Mouse (Mus musculus) megakaryocyte, embryonic 14.5 days (primary cell): ENCODE data around the gene Snap91. TPM values are rescaled to one million over a fixed set of nuclear protein-coding genes. Genes with fewer than 3 reads are reported as not detected.

Source experiments
- H3K27me3 ChIP-seq: replicated peaks from 2 replicates; pipeline ENCODE3; 2012; ENCODE audit warnings: inconsistent platforms
- H3K36me3 ChIP-seq: replicated peaks from 2 replicates; pipeline ENCODE3; 2012; ENCODE audit warnings: low read length, inconsistent platforms, mixed read lengths
- H3K4me1 ChIP-seq: 2 replicates; pipeline ENCODE4 v1.6.1; 2012; ENCODE audit warnings: inconsistent platforms
- H3K4me3 ChIP-seq: replicated peaks from 2 replicates; pipeline ENCODE3; 2012; ENCODE audit warnings: moderate library complexity, mild to moderate bottlenecking, inconsistent platforms
- H3K9me3 ChIP-seq: 2 replicates; pipeline ENCODE4 v1.6.1; 2012; ENCODE audit warnings: inconsistent platforms
- FLI1 ChIP-seq: IDR thresholded peaks from 2 replicates; pipeline ENCODE4 v1.6.1; 2012; ENCODE audit warnings: low read length, inconsistent platforms, mixed read lengths
- GATA1 ChIP-seq: IDR thresholded peaks from 3 replicates; pipeline ENCODE4 v1.6.1; 2012; ENCODE audit warnings: mixed read lengths, low read length, inconsistent platforms, borderline replicate concordance
- polyA plus RNA-seq: library from polyadenylated mRNA; stranded (reverse); fragments of >175 nt; gene quantifications from 2 replicates; pipeline ENCODE4 v1.2.3, GENCODE M21; 2012; ENCODE audit warnings: low replicate concordance; ENCODE audit not compliant: insufficient read depth

Snap91 gene
- polyA plus RNA-seq, 1 experiment: not detected

DNA sequence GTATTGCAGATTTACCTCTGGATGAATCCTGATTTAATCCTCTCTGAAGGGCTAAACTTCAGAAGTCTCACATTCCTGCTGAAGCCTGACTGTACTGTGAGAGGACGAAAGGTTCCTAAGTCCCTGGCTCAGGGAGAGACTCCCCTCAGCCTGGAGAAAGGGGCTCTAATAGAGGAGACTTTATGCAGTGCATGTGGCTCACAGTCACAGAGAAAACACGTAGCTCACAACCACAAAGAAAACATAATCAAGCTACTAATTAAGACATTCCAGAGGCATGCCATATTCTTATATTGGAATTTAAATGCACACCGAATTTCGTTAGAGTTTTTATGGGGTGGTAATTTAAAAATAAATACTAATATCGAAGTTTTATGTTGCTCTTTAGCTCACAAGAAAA, 61.1 kb downstream of the Snap91 start:
- H3K27me3 ChIP-seq: no peaks in the 10 kb centered on the region
- no peaks in the 10 kb centered on the region for H3K36me3 ChIP-seq
- no peak for TF ChIP-seq FLI1
- no peak for TF ChIP-seq GATA1
- no peak overlapping the region for H3K4me3 ChIP-seq
- H3K4me1 ChIP-seq: no peaks in the 10 kb centered on the region
- H3K9me3 ChIP-seq: no peaks in the 10 kb centered on the region

DNA sequence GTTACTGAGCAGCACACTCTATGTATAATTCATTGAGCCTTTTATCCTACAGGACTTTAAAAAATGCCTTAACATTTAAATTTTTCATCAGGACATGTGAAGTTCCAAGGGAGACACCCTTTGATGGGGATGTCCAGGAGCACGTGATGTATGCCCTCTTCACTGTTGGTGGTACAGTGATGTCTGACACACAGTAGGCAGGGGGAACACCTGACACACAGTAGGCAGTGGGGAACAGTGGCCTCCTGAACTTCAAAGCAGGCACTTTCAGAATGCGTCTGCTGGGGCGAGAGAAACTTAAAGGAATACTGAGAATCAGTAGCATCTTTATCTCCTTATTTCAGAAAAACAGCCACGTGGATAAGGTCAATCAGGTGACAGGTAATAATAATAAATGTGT, 62.8 kb downstream of the Snap91 start:
- Histone ChIP-seq H3K4me3 (no peak overlapping the region), H3K4me1 (no peaks in the 10 kb centered on the region), H3K27me3 (no peaks in the 10 kb centered on the region), H3K9me3 (no peaks in the 10 kb centered on the region), H3K36me3 (no peaks in the 10 kb centered on the region)
- TF ChIP-seq FLI1 (no peak), GATA1 (no peak)

DNA sequence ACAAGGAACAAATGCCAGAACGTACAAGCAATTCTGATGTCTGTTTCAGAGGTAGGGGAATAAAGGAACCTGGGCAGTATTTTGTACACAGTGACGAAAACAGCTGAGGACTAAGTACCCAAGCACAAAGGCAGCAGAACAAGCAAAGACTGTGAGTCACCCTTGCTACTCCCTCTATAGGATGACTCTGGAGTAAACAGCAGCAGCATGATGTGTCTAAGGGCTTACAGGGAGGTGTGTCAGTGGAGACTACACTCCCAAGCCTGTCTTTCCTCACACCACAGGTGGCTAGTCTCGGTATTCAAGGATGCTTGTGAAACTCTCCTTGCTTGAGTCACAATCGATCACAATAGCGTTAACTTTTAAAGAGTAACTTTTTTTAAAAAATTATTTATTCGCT, 66.1 kb downstream of the Snap91 start:
- TF ChIP-seq GATA1 (no peak), FLI1 (no peak)
- H3K9me3 ChIP-seq: no peaks in the 10 kb centered on the region
- H3K36me3 ChIP-seq: no peaks in the 10 kb centered on the region
- H3K4me3 ChIP-seq: no peak overlapping the region
- no peaks in the 10 kb centered on the region for H3K4me1 ChIP-seq
- H3K27me3 ChIP-seq: peaks cover 1% of the 10 kb centered on the region

DNA sequence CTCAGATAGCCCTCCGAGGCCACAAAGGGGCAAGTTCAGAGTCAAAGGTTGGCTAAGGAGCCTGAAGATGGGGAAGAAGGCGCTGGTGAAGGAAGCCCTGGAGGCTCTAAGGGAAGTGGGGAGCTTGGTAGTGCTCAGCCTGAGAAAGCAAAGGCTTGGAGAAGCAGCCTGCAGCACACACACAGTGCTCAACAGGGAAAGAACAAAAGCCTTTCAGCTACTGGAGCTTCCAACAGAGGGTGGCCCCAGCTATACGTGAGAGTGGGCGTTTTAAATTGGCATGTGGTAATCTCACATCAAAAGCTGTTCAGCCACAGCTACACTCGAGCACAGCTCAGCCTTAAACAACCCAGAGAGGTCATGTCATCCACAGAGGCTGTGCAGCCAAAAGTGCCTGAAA, 67.1 kb downstream of the Snap91 start:
- Histone ChIP-seq H3K4me3 (no peak overlapping the region), H3K36me3 (no peaks in the 10 kb centered on the region), H3K27me3 (peaks cover 1% of the 10 kb centered on the region), H3K4me1 (no peaks in the 10 kb centered on the region), H3K9me3 (no peaks in the 10 kb centered on the region)
- TF ChIP-seq FLI1 (no peak), GATA1 (no peak)

DNA sequence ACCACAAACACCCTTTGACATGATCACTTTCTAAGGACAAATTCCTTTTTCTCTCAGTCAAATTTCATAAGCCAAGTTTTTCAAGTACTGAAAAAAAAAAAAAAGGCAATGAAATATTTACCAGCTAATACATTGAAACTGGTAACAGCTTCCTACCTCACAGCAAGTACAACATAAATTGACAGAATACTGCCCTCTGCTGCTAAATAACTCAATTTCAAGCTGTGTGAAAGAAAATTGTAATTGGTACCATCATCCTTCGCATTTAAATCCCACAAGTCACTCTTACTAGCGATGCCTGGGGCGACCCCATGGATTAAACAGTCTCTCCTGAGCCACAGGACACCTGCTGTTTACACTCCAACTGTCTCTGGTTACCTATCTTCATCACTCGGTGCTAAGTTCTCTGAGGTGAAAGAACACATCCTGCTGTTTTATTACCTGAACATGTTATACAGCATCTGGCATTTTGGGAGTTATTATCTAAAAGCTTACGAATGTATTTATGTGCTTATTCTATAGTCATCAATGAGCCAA, 69.7 kb downstream of the Snap91 start:
- Histone ChIP-seq H3K36me3 (no peaks in the 10 kb centered on the region), H3K4me3 (no peak overlapping the region)
- TF ChIP-seq GATA1 (no peak), FLI1 (no peak)

DNA sequence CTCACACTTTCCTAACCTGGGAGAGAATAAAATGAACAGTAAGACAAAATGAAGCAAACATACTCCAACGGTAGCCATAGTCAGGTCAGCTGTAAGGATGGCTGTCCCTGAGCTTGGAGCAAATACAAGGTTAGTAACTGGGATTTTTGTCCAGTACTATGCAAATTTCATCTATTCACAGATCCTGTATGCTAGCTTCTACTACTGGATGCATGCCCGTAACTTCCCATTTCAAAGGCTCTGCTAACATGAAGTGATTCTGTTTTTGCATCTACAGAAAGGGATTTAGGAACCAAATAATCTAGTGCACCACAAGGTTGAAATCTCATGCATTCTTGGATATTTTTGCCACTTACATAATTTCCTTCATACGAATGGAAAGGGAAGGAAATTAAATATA, 70.2 kb downstream of the Snap91 start:
- TF ChIP-seq FLI1 (no peak), GATA1 (no peak)
- no peaks in the 10 kb centered on the region for H3K36me3 ChIP-seq

More for the DNA sequence above, 69.7 kb downstream of the Snap91 start:
- Histone ChIP-seq H3K27me3 (peaks cover 1% of the 10 kb centered on the region), H3K4me1 (no peaks in the 10 kb centered on the region), H3K9me3 (no peaks in the 10 kb centered on the region)

DNA sequence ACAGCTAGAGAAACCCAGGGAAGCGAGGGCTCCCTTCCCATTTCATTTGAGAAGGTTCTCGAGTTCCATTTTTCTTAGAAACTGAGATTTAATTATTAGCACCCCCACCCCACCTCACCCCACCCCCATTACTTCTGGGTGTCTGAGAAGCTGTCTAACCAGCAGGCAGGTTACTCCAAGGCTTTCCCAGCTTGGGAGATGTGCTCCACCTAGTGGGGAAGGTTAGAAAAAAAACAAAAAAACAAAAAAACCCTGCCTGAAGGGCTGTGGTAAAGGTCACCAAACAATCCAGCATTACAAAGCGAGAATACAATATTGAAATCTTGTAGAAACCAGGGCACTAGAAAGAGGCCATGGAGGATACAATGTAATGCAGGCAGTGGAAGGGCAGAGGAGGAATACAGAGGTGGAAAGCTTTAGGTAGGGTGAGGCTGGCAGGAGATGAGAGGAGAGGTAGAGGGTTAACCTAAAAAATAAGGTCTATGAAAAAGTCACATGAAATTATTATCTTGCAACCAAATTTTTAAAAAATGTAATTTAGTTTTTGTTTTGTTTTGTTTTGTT, 79.8 kb downstream of the Snap91 start:
- no peaks in the 10 kb centered on the region for H3K4me1 ChIP-seq
- no peaks in the 10 kb centered on the region for H3K27me3 ChIP-seq
- H3K9me3 ChIP-seq: no peaks in the 10 kb centered on the region
- H3K36me3 ChIP-seq: no peaks in the 10 kb centered on the region
- TF ChIP-seq GATA1 (no peak), FLI1 (no peak)
- no peak overlapping the region for H3K4me3 ChIP-seq

More for the DNA sequence above, 70.2 kb downstream of the Snap91 start:
- Histone ChIP-seq H3K4me1 (no peaks in the 10 kb centered on the region), H3K9me3 (no peaks in the 10 kb centered on the region), H3K4me3 (no peak overlapping the region), H3K27me3 (peaks cover 1% of the 10 kb centered on the region)

DNA sequence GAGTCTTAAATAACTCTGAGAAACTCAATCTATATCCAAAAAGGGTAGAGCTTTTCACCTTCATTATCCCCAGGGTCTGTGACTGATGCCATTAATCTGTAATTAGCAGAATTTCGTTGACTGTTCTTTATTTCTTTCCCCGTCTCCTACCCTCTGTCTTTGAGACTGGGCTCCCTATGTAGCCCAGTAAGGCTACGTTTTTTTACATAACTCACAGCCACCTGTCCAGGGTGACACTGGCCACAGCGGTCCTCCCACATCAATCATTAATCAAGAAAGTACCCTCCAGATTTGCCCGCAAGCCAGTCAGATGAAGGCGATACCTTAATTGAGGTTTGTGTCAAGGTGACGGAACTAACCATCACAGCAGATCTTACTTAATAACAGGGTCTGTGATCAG, 81.4 kb downstream of the Snap91 start:
- no peaks in the 10 kb centered on the region for H3K27me3 ChIP-seq
- H3K4me1 ChIP-seq: no peaks in the 10 kb centered on the region
- H3K36me3 ChIP-seq: no peaks in the 10 kb centered on the region
- TF ChIP-seq FLI1: no peak
- no peaks in the 10 kb centered on the region for H3K9me3 ChIP-seq
- no peak overlapping the region for H3K4me3 ChIP-seq

DNA sequence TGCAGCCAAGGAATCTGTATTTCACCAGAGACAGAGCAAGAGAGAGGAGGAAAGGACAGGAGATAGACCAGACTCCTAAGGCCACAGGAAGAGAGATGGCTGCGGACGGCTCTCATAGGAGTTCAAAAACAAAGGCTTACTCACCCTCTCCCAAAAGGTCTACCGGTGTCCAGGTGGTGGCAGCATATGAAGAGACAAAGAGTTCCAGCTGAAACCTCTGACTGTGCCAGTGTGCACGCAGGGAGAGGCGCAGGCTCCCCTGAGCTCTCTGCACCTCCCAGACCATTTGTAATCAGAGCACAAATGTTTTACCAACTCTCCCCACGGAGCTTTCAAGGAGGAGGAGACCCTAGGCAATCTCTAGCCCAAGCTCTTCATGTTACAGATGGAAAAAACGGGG, 81.8 kb downstream of the Snap91 start:
- no peaks in the 10 kb centered on the region for H3K9me3 ChIP-seq
- H3K4me1 ChIP-seq: no peaks in the 10 kb centered on the region
- no peaks in the 10 kb centered on the region for H3K27me3 ChIP-seq
- no peaks in the 10 kb centered on the region for H3K36me3 ChIP-seq
- no peak overlapping the region for H3K4me3 ChIP-seq
- TF ChIP-seq GATA1 (no peak), FLI1 (no peak)

DNA sequence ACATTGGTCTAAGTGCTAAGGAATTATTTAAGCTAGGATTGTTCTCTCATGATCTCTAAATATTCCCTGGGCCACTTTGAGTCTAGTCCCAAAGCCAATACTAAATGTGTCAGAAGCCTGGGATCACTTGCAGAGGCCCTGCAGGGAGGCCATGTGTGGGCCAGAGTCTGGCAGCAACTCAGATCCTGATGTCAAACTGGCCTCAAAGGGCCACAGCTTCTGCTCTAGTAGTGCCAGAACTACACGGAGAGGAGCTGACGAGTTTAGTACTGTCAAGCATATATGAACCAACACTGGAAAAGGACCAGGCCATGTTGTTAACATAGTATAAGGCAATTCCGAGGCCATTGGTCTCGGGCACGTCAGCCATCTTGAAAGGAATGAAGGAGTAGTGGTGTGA, 82.3 kb downstream of the Snap91 start:
- Histone ChIP-seq H3K27me3 (no peaks in the 10 kb centered on the region), H3K4me1 (no peaks in the 10 kb centered on the region), H3K9me3 (no peaks in the 10 kb centered on the region), H3K36me3 (no peaks in the 10 kb centered on the region), H3K4me3 (no peak overlapping the region)
- TF ChIP-seq FLI1: no peak
- TF ChIP-seq GATA1: no peak

DNA sequence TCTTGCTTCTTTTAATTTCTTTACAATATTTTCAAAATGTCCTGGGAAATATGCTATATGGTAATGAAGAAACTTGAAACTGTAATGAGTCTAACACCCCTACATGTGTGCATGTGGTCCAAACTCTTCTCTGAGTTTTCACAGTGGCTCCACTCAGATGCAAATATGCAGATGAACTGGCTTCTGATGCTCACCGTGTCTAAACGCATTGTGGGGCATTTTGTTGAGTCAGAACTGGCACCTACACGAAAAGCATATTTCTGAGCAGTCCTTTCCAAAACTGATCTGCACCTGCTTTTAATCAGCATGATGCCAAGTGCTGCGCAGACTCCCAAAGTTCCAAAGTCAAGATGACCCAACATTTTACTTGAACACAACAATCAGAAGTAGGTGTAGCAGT, 82.9 kb downstream of the Snap91 start:
- no peak for TF ChIP-seq FLI1
- TF ChIP-seq GATA1: no peak
- Histone ChIP-seq H3K27me3 (no peaks in the 10 kb centered on the region), H3K4me3 (no peak overlapping the region), H3K9me3 (no peaks in the 10 kb centered on the region), H3K36me3 (no peaks in the 10 kb centered on the region), H3K4me1 (no peaks in the 10 kb centered on the region)
